Mouse (Mus musculus) brain, embryonic 14.5 days (tissue): ENCODE measurements around the gene Rad51b.

Experiments
- CTCF ChIP-seq: fragments of 200-500 bp; IDR thresholded peaks from 2 replicates; pipeline ENCODE4 v1.5.1; 2012; ENCODE audit warnings: inconsistent platforms, mild to moderate bottlenecking, moderate library complexity, borderline replicate concordance; ENCODE audit not compliant: insufficient read depth, insufficient read length; ENCODE audit errors: extremely low read depth
- POLR2A ChIP-seq: fragments of 200-500 bp; IDR thresholded peaks from 2 replicates; pipeline ENCODE4 v1.6.1; 2012; ENCODE audit warnings: mild to moderate bottlenecking, inconsistent platforms, borderline replicate concordance; ENCODE audit not compliant: poor library complexity, insufficient read depth, insufficient read length, severe bottlenecking; ENCODE audit errors: extremely low read depth

- TF ChIP-seq POLR2A (no peak), CTCF (no peak)
These were observed 8.9 kb downstream of the Rad51b start for GRCm38 (mm10) chr12:79306013-79306412.
